ENCODE assay signal across 8 mouse cellular contexts in the genomic region with DNA sequence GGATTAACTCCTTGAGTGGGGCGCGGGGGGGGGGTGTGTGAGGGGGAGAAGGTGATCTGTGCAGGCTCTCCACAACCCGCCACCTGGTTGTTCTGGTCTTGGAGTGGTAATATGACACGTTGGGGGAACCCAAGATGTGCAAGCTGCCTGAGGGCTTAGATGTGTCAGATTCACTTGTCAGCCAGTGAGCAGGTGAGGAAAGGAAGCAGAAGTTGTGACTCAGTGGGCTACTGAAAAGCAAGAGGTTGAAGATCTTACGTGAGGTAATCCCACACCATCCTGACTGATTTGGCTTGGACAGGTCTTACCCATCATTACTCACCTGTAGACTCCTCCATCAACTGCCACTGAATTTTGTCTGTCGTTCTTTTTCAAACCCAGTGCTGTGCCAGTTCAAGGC. TPM values are rescaled to one million over a fixed set of nuclear protein-coding genes. Genes with fewer than 3 reads are reported as not detected.
DNase-seq lines count a peak whose midpoint lies in the region; ATAC-seq and TF ChIP-seq lines count a peak whose summit lies in the region.

No protein-coding gene starts in this region.

- H3K36me3 ChIP-seq in megakaryocyte, embryonic 14.5 days (replicated peaks; ENCODE audit: low read length) = peaks cover 48% of the 10 kb centered on the region
- H3K36me3 ChIP-seq in forebrain, embryonic 15.5 days = no peaks in the 10 kb centered on the region
- H3K36me3 ChIP-seq in limb, embryonic 14.5 days (ENCODE audit: control insufficient read depth, insufficient read depth, low read length) = peaks cover 15% of the 10 kb centered on the region
- H3K36me3 ChIP-seq in stomach, embryonic 14.5 days (ENCODE audit: control insufficient read depth, insufficient read depth, low read length) = peaks cover 8% of the 10 kb centered on the region; the same call in 1 of the 2 replicates

- H3K9ac ChIP-seq in forebrain, embryonic 15.5 days (replicated peaks) = peak overlapping the region; percentile 89
- no peak overlapping the region for H3K9ac ChIP-seq in limb, embryonic 14.5 days (ENCODE audit: low read depth, low read length, severe bottlenecking)
- H3K9ac ChIP-seq in stomach, embryonic 14.5 days (replicated peaks; ENCODE audit: low read depth, low read length) = no peak overlapping the region

- 41% methylated on average over 6 of the region's 6 CpGs for WGBS in forebrain, embryonic 15.5 days
- WGBS in limb, embryonic 14.5 days = 39% methylated on average over 6 of the region's 6 CpGs
- WGBS in stomach, embryonic 14.5 days = 46% methylated on average over 6 of the region's 6 CpGs

- ATAC-seq in megakaryocyte, adult 5-6 weeks (ENCODE audit: poor library complexity, severe bottlenecking) = no peak
- ATAC-seq in forebrain, embryonic 15.5 days (replicated peaks) = no peak
- no peak for ATAC-seq in limb, embryonic 14.5 days (ENCODE audit: low FRiP score, low read depth)
- no peak for ATAC-seq in stomach, embryonic 14.5 days (ENCODE audit: insufficient number of reproducible peaks, insufficient read depth, low FRiP score, low read depth)

- H3K4me1 ChIP-seq in megakaryocyte, embryonic 14.5 days = peaks cover 88% of the 10 kb centered on the region
- peaks cover 77% of the 10 kb centered on the region for H3K4me1 ChIP-seq in forebrain, embryonic 15.5 days
- peaks cover 36% of the 10 kb centered on the region for H3K4me1 ChIP-seq in limb, embryonic 14.5 days (ENCODE audit: control insufficient read depth, insufficient read depth, low read length)
- H3K4me1 ChIP-seq in stomach, embryonic 14.5 days (ENCODE audit: control insufficient read depth, insufficient read depth, low read length) = peaks cover 26% of the 10 kb centered on the region

- DNase-seq in limb, embryonic 14.5 days (ENCODE audit: low spot score) = no peak
- no peak for DNase-seq in urinary bladder, postnatal 25 days (ENCODE audit: low spot score)
- DNase-seq in thymus, postnatal 25 days = no peak
- no peak for DNase-seq in right cerebral cortex, adult 18-20 months

- no peak for TF ChIP-seq POLR2A in limb, embryonic 14.5 days (IDR thresholded peaks at IDR 0.05; ENCODE audit: borderline replicate concordance, extremely low read depth, insufficient read depth, insufficient read length)

- peak overlapping the region; percentile 92 for H3K4me3 ChIP-seq in megakaryocyte, embryonic 14.5 days (replicated peaks)
- peak overlapping the region; percentile 98 for H3K4me3 ChIP-seq in forebrain, embryonic 15.5 days
- H3K4me3 ChIP-seq in limb, embryonic 14.5 days (replicated peaks; ENCODE audit: low read length) = peak overlapping the region; percentile 92
- peak overlapping the region; percentile 67 for H3K4me3 ChIP-seq in stomach, embryonic 14.5 days (ENCODE audit: low read depth, low read length)

- no peaks in the 10 kb centered on the region for H3K9me3 ChIP-seq in megakaryocyte, embryonic 14.5 days
- no peaks in the 10 kb centered on the region for H3K9me3 ChIP-seq in forebrain, embryonic 15.5 days
- H3K9me3 ChIP-seq in limb, embryonic 14.5 days (ENCODE audit: control insufficient read depth, low read length) = no peaks in the 10 kb centered on the region
- no peaks in the 10 kb centered on the region for H3K9me3 ChIP-seq in stomach, embryonic 14.5 days (ENCODE audit: control insufficient read depth, low read depth, low read length)

- no peaks in the 10 kb centered on the region for H3K27me3 ChIP-seq in megakaryocyte, embryonic 14.5 days (replicated peaks)
- no peaks in the 10 kb centered on the region for H3K27me3 ChIP-seq in forebrain, embryonic 15.5 days
- H3K27me3 ChIP-seq in limb, embryonic 14.5 days (ENCODE audit: control insufficient read depth, insufficient read depth, low read length) = no peaks in the 10 kb centered on the region
- no peaks in the 10 kb centered on the region for H3K27me3 ChIP-seq in stomach, embryonic 14.5 days (ENCODE audit: control insufficient read depth, insufficient read depth, low read length)

- no peak overlapping the region for H3K27ac ChIP-seq in forebrain, embryonic 15.5 days (replicated peaks)
- H3K27ac ChIP-seq in limb, embryonic 14.5 days (replicated peaks; ENCODE audit: low read depth, low read length) = no peak overlapping the region
- H3K27ac ChIP-seq in stomach, embryonic 14.5 days (ENCODE audit: low read length) = no peak overlapping the region

- H3K4me2 ChIP-seq in forebrain, embryonic 15.5 days (replicated peaks) = peak overlapping the region; percentile 66
- peak overlapping the region; percentile 86 for H3K4me2 ChIP-seq in limb, embryonic 14.5 days (replicated peaks; ENCODE audit: low read depth, low read length, severe bottlenecking)
- H3K4me2 ChIP-seq in stomach, embryonic 14.5 days (replicated peaks; ENCODE audit: low read depth, low read length) = peak overlapping the region; percentile 93

RNA-seq across cellular contexts. Expression of a gene that starts 2.2 kb away (rescaled TPM):
- 20.8 and 30.9 TPM in 2 replicates for polyA plus RNA-seq in megakaryocyte, embryonic 14.5 days (2012; ENCODE audit: insufficient read depth, low replicate concordance)
- total RNA-seq in megakaryocyte, adult 5-6 weeks (2015) = 14.1 and 14.5 TPM in 2 replicates
- total RNA-seq in megakaryocyte, adult 5-6 weeks (2017) = 9.1 and 14.5 TPM in 2 replicates
- polyA plus RNA-seq in forebrain, embryonic 15.5 days (2015; fragmentation: Nextera tagmentation; extraction: Ambion mirVana) = 15.7 and 16.3 TPM in 2 replicates
- polyA plus RNA-seq in limb, embryonic 14.5 days (2012; rRNA removed) = 26.8 and 30.7 TPM in 2 replicates
- 10.0 and 11.3 TPM in 2 replicates for polyA plus RNA-seq in limb, embryonic 14.5 days (2014; fragmentation: Nextera tagmentation; extraction: Ambion mirVana)
- polyA plus RNA-seq in stomach, embryonic 14.5 days (2014; fragmentation: Nextera tagmentation; extraction: Ambion mirVana) = 8.6 and 11.9 TPM in 2 replicates

RNA-seq across cellular contexts. Expression of a gene that starts 25.8 kb away (rescaled TPM):
- 0.85 and 5.4 TPM in 2 replicates for polyA plus RNA-seq in megakaryocyte, embryonic 14.5 days (2012; ENCODE audit: insufficient read depth, low replicate concordance)
- total RNA-seq in megakaryocyte, adult 5-6 weeks (2015) = 7.6 and 7.7 TPM in 2 replicates
- total RNA-seq in megakaryocyte, adult 5-6 weeks (2017) = 2.0 and 2.9 TPM in 2 replicates
- 13.3 and 13.7 TPM in 2 replicates for polyA plus RNA-seq in forebrain, embryonic 15.5 days (2015; fragmentation: Nextera tagmentation; extraction: Ambion mirVana)
- 17.6 and 24.7 TPM in 2 replicates for polyA plus RNA-seq in limb, embryonic 14.5 days (2012; rRNA removed)
- 6.0 and 8.1 TPM in 2 replicates for polyA plus RNA-seq in limb, embryonic 14.5 days (2014; fragmentation: Nextera tagmentation; extraction: Ambion mirVana)
- polyA plus RNA-seq in stomach, embryonic 14.5 days (2014; fragmentation: Nextera tagmentation; extraction: Ambion mirVana) = 10.3 and 12.6 TPM in 2 replicates

RNA-seq across cellular contexts. Expression of a gene that starts 30.2 kb away (rescaled TPM):
- polyA plus RNA-seq in megakaryocyte, embryonic 14.5 days (2012; ENCODE audit: insufficient read depth, low replicate concordance) = not detected in 2 replicates
- total RNA-seq in megakaryocyte, adult 5-6 weeks (2015) = not detected in 2 replicates
- not detected in 2 replicates for total RNA-seq in megakaryocyte, adult 5-6 weeks (2017)
- 0.23 and 0.76 TPM in 2 replicates for polyA plus RNA-seq in forebrain, embryonic 15.5 days (2015; fragmentation: Nextera tagmentation; extraction: Ambion mirVana)
- polyA plus RNA-seq in limb, embryonic 14.5 days (2012; rRNA removed) = not detected in 2 replicates
- not detected in 2 replicates for polyA plus RNA-seq in limb, embryonic 14.5 days (2014; fragmentation: Nextera tagmentation; extraction: Ambion mirVana)
- polyA plus RNA-seq in stomach, embryonic 14.5 days (2014; fragmentation: Nextera tagmentation; extraction: Ambion mirVana) = not detected in 2 replicates
